Mouse (Mus musculus): ENCODE results near the gene Unc13b. TPM values are rescaled to one million over a fixed set of nuclear protein-coding genes. Genes with fewer than 3 reads are reported as not detected.

Gene Unc13b
- polyA plus RNA-seq, 1 experiment, result 0.01 TPM

- Histone ChIP-seq H3K4me1 (ENCODE audit: control insufficient read depth) (peaks cover 53% of the 10 kb centered on the region), H3K36me3 (ENCODE audit: control insufficient read depth) (no peaks in the 10 kb centered on the region), H3K4me3 (replicated peaks) (no peak overlapping the region), H3K9me3 (ENCODE audit: control insufficient read depth, low read length) (no peaks in the 10 kb centered on the region), H3K27me3 (ENCODE audit: control insufficient read depth) (peaks cover 19% of the 10 kb centered on the region)
- no peak for TF ChIP-seq TAL1 (IDR thresholded peaks at IDR 0.05; ENCODE audit: low read length)
Measured at GRCm38 (mm10) chr4:43044673-43045072, 14.1 kb upstream of the Unc13b start.

- peak overlapping the region; percentile 65 for H3K4me3 ChIP-seq (replicated peaks)
- no peaks in the 10 kb centered on the region for H3K9me3 ChIP-seq (ENCODE audit: control insufficient read depth, low read length)
- H3K27me3 ChIP-seq (ENCODE audit: control insufficient read depth), result peaks cover 19% of the 10 kb centered on the region
- H3K4me1 ChIP-seq (ENCODE audit: control insufficient read depth), result peaks cover 48% of the 10 kb centered on the region
- no peaks in the 10 kb centered on the region for H3K36me3 ChIP-seq (ENCODE audit: control insufficient read depth)
- TF ChIP-seq TAL1 (IDR thresholded peaks at IDR 0.05; ENCODE audit: low read length) (no peak), GATA1 (IDR thresholded peaks at IDR 0.05; ENCODE audit: low read length) (no peak)
Measured at GRCm38 (mm10) chr4:43045285-43045658, 13.5 kb upstream of the Unc13b start.

GRCm38 (mm10) chr4:43045659-43046302 lies 13.0 kb upstream of the Unc13b start, which contains the start of gene Fam214b:
Gene Fam214b (minus strand): TSS chr4:43046220.
- peaks cover 43% of the 10 kb centered on the region for H3K4me1 ChIP-seq (ENCODE audit: control insufficient read depth)
- H3K9me3 ChIP-seq (ENCODE audit: control insufficient read depth, low read length), result no peaks in the 10 kb centered on the region
- H3K27me3 ChIP-seq (ENCODE audit: control insufficient read depth), result peaks cover 19% of the 10 kb centered on the region
- TF ChIP-seq TAL1 (IDR thresholded peaks at IDR 0.05; ENCODE audit: low read length), result no peak
- TF ChIP-seq GATA1 (IDR thresholded peaks at IDR 0.05; ENCODE audit: low read length), result no peak
- peak within 1 kb of the TSS; percentile 65 for H3K4me3 ChIP-seq (replicated peaks)
- H3K36me3 ChIP-seq (ENCODE audit: control insufficient read depth), result no peaks in the 10 kb centered on the region

GRCm38 (mm10) chr4:43046607-43047006 lies 12.1 kb upstream of the Unc13b start:
- Histone ChIP-seq H3K4me3 (replicated peaks) (no peak overlapping the region), H3K9me3 (ENCODE audit: control insufficient read depth, low read length) (no peaks in the 10 kb centered on the region), H3K36me3 (ENCODE audit: control insufficient read depth) (no peaks in the 10 kb centered on the region), H3K27me3 (ENCODE audit: control insufficient read depth) (peaks cover 19% of the 10 kb centered on the region), H3K4me1 (ENCODE audit: control insufficient read depth) (peaks cover 38% of the 10 kb centered on the region)
- TF ChIP-seq GATA1 (IDR thresholded peaks at IDR 0.05; ENCODE audit: low read length) (no peak), TAL1 (IDR thresholded peaks at IDR 0.05; ENCODE audit: low read length) (no peak)

- TF ChIP-seq GATA1 (IDR thresholded peaks at IDR 0.05; ENCODE audit: low read length) (no peak), TAL1 (IDR thresholded peaks at IDR 0.05; ENCODE audit: low read length) (no peak)
- Histone ChIP-seq H3K4me3 (replicated peaks) (no peak overlapping the region), H3K9me3 (ENCODE audit: control insufficient read depth, low read length) (no peaks in the 10 kb centered on the region), H3K36me3 (ENCODE audit: control insufficient read depth) (no peaks in the 10 kb centered on the region), H3K4me1 (ENCODE audit: control insufficient read depth) (peaks cover 41% of the 10 kb centered on the region), H3K27me3 (ENCODE audit: control insufficient read depth) (peaks cover 19% of the 10 kb centered on the region)
Measured at GRCm38 (mm10) chr4:43047231-43047630, 11.5 kb upstream of the Unc13b start.

GRCm38 (mm10) chr4:43052627-43053026 lies 6.1 kb upstream of the Unc13b start:
- no peak for TF ChIP-seq GATA1 (IDR thresholded peaks at IDR 0.05; ENCODE audit: low read length)
- no peak for TF ChIP-seq TAL1 (IDR thresholded peaks at IDR 0.05; ENCODE audit: low read length)
- Histone ChIP-seq H3K9me3 (ENCODE audit: control insufficient read depth, low read length) (no peaks in the 10 kb centered on the region), H3K27me3 (ENCODE audit: control insufficient read depth) (peaks cover 2% of the 10 kb centered on the region), H3K4me1 (ENCODE audit: control insufficient read depth) (peaks cover 6% of the 10 kb centered on the region), H3K4me3 (replicated peaks) (no peak overlapping the region), H3K36me3 (ENCODE audit: control insufficient read depth) (no peaks in the 10 kb centered on the region)

GRCm38 (mm10) chr4:43057654-43058053 lies 1.1 kb upstream of the Unc13b start:
- Histone ChIP-seq H3K27me3 (ENCODE audit: control insufficient read depth) (peaks cover 49% of the 10 kb centered on the region), H3K36me3 (ENCODE audit: control insufficient read depth) (no peaks in the 10 kb centered on the region), H3K9me3 (ENCODE audit: control insufficient read depth, low read length) (peaks cover 5% of the 10 kb centered on the region; the same call in 1 of the 2 replicates), H3K4me1 (ENCODE audit: control insufficient read depth) (peaks cover 15% of the 10 kb centered on the region), H3K4me3 (replicated peaks) (no peak overlapping the region)
- TF ChIP-seq GATA1 (IDR thresholded peaks at IDR 0.05; ENCODE audit: low read length) (no peak), TAL1 (IDR thresholded peaks at IDR 0.05; ENCODE audit: low read length) (no peak)

GRCm38 (mm10) chr4:43058392-43058752 lies 381 bp upstream of the Unc13b start:
- peak overlapping the region; percentile 63 for H3K4me3 ChIP-seq (replicated peaks)
- H3K36me3 ChIP-seq (ENCODE audit: control insufficient read depth), result no peaks in the 10 kb centered on the region
- H3K9me3 ChIP-seq (ENCODE audit: control insufficient read depth, low read length), result peaks cover 5% of the 10 kb centered on the region; the same call in 1 of the 2 replicates
- H3K27me3 ChIP-seq (ENCODE audit: control insufficient read depth), result peaks cover 49% of the 10 kb centered on the region
- peaks cover 15% of the 10 kb centered on the region for H3K4me1 ChIP-seq (ENCODE audit: control insufficient read depth)
- no peak for TF ChIP-seq TAL1 (IDR thresholded peaks at IDR 0.05; ENCODE audit: low read length)
- no peak for TF ChIP-seq GATA1 (IDR thresholded peaks at IDR 0.05; ENCODE audit: low read length)

GRCm38 (mm10) chr4:43059697-43060096 lies 944 bp downstream of the Unc13b start:
- peaks cover 15% of the 10 kb centered on the region for H3K4me1 ChIP-seq (ENCODE audit: control insufficient read depth)
- no peaks in the 10 kb centered on the region for H3K36me3 ChIP-seq (ENCODE audit: control insufficient read depth)
- H3K4me3 ChIP-seq (replicated peaks), result peak overlapping the region; percentile 63
- TF ChIP-seq TAL1 (IDR thresholded peaks at IDR 0.05; ENCODE audit: low read length), result no peak
- no peak for TF ChIP-seq GATA1 (IDR thresholded peaks at IDR 0.05; ENCODE audit: low read length)
- peaks cover 49% of the 10 kb centered on the region for H3K27me3 ChIP-seq (ENCODE audit: control insufficient read depth)
- peaks cover 5% of the 10 kb centered on the region; the same call in 1 of the 2 replicates for H3K9me3 ChIP-seq (ENCODE audit: control insufficient read depth, low read length)

GRCm38 (mm10) chr4:43060286-43060685 lies 1.5 kb downstream of the Unc13b start:
- TF ChIP-seq TAL1 (IDR thresholded peaks at IDR 0.05; ENCODE audit: low read length) (no peak), GATA1 (IDR thresholded peaks at IDR 0.05; ENCODE audit: low read length) (no peak)
- H3K4me3 ChIP-seq (replicated peaks), result no peak overlapping the region
- peaks cover 5% of the 10 kb centered on the region; the same call in 1 of the 2 replicates for H3K9me3 ChIP-seq (ENCODE audit: control insufficient read depth, low read length)
- H3K36me3 ChIP-seq (ENCODE audit: control insufficient read depth), result no peaks in the 10 kb centered on the region
- peaks cover 49% of the 10 kb centered on the region for H3K27me3 ChIP-seq (ENCODE audit: control insufficient read depth)
- H3K4me1 ChIP-seq (ENCODE audit: control insufficient read depth), result peaks cover 15% of the 10 kb centered on the region
